Mouse (Mus musculus) megakaryocyte, adult 5-6 weeks (primary cell): ENCODE measurements around the gene Crocc2. TPM values are rescaled to one million over a fixed set of nuclear protein-coding genes. Genes with fewer than 3 reads are reported as not detected.
"Not testable (repeated sequence)": the region's sequence is repeated elsewhere in the genome, so short reads cannot be mapped to it uniquely, and the experiment has no call there.

ENCODE experiments used
- ATAC-seq: 2 replicates; pipeline ENCODE4 v1.8.0; 2016; ENCODE audit warnings: mild to moderate bottlenecking, inconsistent platforms; ENCODE audit not compliant: poor library complexity, severe bottlenecking
- total RNA-seq, 2 experiments: library from RNA; stranded (forward) in 1 of 2; stranded (reverse) in 1 of 2; fragments of 153-499, 151-499 nt in 1 of 2; fragments of 221-1000, 200-1000 nt in 1 of 2; gene quantifications; 2 replicates each; pipeline versions ENCODE4 v1.2.3 to v1.2.4; 2015 to 2017

Gene Crocc2
- total RNA-seq, 2 experiments from 2014 or later: not detected

DNA sequence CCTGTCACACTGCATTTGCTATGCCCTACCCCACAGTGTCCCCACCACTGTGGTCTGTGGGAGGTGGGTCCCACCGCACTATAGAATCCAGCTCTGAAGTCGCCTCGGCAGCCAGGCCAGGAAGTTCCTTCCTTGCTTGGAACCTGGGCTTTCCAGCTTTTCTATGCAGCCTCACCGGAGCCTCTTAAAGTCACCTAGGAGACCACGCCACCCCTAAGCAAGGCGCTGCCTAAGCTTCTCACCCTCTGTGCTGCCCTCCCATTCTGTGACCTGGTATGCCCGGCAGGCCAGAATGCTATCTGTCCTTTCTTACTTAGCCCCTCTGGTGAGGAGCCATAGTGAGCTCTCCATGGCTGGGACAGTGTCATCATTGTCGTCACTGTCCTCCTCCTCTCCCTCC lies 7.2 kb upstream of the Crocc2 start:
- ATAC-seq: no peak

DNA sequence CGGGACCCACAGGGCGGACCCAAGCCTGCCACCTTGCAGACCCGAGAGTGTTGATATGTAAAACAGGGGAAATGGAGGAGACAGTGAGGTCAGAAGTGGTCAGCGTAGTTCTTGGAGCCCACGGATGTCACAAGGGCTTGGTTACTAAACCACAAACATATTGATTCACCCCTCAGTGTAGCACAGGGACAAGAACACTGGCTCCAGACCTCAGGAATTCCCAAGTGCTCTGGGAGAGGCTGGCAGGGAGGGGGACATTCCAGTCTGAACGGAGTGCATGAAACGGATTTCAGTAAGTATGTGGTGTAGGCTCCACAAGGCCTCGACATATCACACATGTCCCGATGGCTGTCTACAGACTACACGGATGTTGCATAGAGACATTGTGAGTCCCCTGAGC lies 6.6 kb upstream of the Crocc2 start:
- no peak for ATAC-seq

DNA sequence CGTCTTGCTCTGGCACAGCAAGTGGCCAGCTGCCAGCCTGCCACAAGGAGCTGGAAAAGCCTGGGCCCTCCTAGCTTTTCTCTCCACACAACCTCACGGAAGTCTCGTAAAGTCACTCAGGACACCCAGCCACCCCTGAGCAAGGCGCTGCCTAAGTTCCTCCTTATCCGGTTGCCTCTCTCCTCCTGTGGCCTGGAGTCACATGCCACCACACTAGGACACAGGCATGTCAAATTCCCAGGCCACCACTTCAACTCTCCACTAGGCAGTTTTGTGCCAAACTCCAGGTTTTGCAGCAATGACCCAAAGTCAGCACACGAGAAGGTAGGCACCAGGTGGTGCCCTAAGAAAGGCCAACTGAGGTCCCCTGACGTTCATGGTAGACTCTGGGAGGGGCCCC lies 5.9 kb upstream of the Crocc2 start:
- no peak for ATAC-seq

DNA sequence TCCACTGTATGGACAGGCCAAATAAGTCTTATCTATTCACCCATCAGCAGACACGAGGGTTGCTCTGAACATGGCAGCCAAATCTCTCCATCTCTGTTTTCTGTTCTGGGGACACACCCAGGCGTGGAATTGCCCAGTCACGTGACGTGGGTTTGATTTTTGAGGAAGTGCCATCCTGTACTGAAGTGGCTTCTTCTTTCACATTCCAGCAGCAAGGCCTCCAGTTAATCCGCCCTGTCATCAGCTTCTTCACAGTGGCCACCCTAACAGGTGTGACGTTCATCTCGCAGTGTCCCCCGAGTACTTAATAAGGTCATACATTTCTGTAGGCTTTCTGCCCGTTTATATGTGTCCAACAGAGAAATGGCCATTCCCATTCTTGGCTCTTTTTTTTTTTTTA lies 3.1 kb upstream of the Crocc2 start:
- peak; percentile 65 for ATAC-seq

DNA sequence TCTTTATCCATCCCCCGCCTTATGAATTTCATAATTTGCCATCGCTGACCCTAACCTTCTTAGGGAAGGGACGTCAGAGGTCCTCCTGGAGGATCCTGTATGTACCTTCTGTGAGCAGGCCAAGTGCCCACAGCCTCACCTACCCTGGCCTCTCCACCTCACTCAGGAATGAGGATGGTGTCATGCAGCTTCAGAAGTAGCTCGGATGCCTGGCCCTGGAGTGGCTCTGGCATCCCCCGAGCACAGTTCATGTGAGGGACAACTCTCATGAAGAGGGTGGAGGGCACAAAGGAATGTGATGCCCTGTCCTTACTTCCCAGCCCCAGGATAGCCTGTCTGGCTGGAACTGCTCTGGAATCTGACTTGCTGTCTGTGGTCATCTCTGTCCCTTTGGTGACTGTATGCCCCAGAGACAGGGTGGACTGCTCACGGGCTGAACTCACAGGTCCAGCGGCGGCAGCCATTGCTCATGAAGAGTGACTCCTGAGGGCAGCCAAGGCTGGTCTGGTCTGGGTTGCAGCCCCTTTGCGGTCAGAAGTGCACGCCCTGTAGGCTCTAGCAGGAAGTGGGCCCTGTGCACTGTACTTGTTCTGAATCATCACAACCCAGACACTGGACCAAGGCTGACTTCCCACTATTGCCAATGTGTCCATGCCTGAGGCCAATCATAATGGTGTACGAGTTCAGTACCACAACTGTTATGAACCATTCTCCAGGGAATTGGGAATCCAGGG lies 2.0 kb upstream of the Crocc2 start:
- ATAC-seq: peak; percentile 56

DNA sequence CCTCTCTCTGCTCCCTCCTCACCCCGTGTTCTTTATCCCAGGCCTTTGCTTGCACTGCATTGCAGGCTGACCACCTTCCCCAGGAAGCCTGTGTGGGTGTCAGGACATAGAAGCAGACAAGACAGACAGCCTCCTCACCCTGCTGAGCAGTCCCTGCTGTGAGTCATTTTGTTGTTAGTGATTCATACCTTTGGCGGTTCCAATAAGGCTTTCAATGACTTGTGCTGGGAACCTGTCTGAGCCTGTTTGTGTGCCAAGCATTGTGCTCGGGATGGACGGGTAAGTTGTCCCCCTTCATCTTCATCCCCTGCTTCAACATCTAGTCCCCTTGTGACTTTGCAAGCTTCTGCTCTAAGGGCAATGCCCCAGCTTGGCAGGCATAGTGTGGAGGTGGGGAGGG lies 5.1 kb downstream of the Crocc2 start:
- no peak for ATAC-seq

DNA sequence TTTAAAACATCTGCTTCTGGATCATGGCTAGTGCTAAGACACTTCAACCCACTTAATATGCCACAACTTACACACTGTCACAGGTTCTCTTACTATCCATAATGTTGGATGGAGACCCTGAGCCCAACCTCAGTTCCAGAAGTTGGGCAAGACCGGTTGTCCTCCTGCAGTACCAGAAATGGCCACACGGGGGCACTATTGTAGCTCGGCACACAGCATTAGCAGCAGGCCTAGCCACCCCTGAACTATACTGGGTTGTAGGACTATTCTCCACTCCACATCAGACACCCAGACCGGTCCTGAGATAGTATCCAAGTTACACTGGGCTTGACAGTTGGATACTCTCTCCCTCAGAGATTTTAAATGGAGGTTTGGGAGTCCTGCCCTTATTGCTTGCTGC lies 5.9 kb downstream of the Crocc2 start:
- ATAC-seq: peak; percentile 83

DNA sequence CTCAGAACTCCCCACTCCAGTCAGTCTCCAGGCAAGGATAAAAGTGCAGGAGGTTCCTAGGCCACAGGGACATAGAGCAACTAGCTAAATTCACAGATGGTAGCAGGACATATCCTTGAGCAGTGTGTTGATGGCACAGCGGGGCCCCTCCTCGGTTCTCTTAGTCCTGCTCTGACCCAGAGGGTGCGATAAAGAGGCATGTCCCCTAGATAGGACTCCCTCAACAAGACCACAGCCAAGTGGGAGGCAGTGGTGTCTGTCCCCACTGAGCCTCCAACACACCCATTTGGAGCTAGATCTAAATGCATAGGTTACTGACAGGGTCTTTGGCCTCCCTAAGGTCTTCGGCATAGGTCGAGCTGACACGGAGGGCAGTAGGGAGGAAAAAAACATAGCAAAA lies 7.3 kb downstream of the Crocc2 start:
- no peak for ATAC-seq

DNA sequence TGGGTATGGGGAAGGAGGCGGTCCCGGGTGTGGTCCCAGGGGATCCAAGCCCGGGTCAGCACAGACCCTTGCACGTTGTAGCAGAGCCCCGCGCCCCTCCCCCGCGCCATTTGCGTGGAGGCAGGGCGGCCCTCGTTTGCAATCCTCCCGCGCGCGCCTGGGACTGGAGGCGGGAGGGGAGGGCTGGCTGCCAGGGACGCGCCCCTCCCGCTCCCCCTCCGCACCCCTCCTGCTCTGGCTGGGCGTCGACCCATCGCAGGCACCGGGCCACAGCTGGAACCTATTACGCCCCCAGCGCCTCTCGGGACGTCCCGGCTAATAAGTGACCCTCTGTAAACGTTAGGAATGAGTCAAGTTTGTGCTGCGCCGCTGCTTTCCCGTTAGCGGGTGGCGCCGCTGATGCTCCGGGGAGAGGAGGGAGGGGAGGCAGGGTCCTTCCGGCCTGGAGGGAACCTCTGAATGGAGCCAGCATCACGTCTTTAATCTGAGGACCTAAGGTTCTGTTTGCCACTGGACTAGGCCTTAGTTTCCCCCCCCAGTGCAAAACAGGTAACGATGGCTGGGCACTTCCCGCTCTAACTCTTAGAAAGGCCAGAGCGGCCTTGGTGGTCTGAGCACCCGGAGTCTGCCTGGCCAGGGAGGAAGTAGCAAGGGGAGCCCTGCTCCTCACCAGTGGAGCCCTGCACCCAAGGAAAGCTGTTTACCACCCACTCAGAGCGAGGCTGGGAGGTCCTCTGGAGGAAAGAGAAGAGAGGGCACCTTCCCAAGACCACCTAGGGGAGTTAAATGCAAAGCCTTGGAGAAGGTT lies 8.2 kb downstream of the Crocc2 start:
- ATAC-seq: no peak

DNA sequence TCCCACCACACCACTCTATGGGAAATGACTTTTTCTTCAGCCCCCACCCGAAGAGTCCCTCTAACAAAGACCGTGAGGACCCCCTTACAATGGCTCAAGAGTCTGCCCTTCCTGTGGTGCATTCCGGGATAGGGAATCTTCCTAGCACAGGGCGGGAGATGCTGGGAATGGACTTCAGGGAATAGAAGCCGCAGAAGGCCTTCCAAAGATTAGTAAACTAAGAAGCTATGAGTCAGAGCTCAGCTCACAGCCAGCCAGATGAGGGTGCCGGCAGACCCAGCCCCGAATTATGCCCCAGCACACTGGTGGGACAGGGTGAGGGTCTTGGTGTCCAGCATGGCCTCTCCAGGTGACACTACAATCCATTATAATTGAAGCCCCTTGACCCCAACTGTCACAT lies 13.8 kb downstream of the Crocc2 start:
- ATAC-seq: no peak

DNA sequence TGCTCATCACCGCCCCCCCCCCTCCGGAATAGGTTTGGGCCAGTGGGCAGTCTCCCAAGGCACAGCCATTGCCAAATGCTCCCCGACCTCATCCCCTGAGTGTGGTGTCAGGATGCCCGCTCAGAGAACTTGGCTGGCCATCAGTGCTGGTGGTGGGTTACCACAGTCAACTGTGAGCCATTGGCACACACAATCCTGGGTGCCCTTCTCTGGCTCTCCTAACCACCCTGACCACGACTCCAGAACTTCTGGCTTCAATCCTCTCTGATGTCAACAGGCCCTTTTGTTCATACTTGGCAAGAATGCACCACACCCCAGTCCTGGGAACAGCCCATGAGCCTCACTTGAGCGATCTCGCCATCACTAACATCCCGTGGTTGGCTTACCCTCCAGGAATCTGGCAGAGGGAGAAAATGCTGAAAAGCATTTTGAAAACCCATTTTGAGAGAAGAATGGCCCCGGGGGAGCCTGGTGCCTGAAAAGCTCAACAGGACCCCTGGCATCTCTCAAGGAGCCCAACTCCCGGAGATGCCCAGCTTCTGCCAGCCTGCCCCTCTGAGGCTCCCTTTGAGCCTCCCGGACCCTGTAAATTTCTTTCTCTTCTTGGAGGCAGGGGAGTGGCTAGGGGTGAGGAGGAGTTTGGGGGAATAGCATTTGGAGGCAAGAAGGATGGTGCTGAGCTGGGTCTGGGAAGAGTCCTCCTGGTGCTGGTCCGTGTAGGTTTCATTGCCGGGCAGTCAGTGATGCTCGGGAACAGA lies 15.7 kb downstream of the Crocc2 start:
- ATAC-seq: no peak

DNA sequence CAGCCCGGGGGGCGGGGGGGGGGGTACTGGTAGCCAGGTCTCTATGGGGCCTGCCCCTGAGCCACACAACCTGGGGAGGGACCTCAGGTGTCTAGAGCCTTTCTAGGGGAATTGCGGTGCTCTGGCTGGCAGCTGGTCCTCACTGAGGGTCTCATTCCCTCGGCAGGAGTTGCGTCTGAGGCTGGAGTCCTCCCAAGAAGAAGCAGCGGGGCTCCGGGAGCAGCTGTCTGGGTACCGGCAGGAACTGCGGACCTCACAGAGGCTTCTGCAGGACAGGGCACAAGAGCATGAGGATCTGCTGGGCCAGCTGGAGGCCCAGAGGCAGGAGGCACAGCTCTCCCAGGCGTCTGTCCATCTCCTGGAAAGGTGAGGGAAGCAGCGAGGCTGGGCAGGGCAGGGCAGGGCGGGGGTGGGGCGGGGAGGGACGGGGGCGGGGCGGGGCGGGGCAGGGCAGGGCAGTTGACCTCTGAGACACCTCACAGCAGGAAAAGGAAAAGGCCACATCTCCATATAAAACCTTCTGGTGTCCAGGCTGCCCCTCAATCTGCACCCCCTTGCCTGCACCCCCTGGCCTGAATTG lies 22.3 kb downstream of the Crocc2 start:
- ATAC-seq: no peak

DNA sequence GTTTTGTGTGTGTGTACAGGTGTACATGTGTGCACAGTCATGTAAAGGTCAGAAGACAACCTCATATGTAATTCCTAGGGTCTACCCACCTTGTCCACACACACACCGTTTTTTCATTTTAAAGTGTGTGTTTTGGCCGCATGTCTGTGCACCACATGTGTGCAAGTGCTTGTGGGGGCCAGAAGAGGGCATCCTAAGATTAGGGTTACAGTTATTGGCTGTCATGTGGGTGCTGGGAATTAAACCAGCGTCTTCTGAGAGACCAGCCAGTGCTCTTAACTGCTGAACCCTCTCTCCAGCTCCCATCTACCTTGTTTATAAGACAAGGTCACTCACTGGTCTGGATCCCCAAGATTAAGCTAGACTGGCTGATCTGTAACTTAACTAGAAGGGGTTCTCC lies 26.4 kb downstream of the Crocc2 start:
- no peak for ATAC-seq

DNA sequence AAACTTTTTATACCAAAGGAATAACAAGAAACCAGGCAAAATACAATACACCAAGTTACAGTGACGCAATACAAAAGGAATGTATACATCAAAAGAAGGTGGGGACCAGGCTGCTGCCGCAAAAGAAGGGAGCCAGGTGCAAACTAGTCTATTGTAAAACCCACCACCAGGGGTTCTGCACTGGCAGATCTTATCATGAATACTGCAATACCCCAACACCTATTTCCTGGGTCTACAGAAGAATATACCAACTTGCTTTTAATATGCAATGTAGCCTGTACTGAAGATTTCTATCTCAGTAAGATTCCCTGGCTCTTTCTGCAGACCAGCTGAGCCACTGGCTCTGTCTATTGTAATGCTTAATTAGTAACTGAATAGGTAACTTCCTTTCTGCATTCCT lies 28.9 kb downstream of the Crocc2 start:
- not testable (repeated sequence) for ATAC-seq

DNA sequence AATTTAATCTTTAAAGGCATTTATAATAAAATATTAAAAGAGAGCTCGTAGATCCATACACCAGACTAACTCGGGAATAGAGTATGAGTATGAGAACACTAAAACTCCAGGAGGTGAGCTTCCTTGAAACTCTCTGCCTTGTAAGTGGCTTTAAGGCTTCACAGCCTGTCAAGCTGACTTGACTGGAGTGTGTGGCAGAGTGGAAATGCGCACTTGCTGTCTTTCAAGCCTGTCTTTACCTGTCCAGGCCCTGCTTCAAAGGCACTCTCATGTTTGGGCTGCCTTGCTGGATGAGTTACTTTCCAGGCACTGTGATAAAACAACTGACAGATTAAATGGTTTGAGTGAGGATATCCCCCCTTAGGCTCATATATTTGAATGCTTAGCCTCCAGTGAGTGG lies 29.4 kb downstream of the Crocc2 start:
- ATAC-seq: no peak

DNA sequence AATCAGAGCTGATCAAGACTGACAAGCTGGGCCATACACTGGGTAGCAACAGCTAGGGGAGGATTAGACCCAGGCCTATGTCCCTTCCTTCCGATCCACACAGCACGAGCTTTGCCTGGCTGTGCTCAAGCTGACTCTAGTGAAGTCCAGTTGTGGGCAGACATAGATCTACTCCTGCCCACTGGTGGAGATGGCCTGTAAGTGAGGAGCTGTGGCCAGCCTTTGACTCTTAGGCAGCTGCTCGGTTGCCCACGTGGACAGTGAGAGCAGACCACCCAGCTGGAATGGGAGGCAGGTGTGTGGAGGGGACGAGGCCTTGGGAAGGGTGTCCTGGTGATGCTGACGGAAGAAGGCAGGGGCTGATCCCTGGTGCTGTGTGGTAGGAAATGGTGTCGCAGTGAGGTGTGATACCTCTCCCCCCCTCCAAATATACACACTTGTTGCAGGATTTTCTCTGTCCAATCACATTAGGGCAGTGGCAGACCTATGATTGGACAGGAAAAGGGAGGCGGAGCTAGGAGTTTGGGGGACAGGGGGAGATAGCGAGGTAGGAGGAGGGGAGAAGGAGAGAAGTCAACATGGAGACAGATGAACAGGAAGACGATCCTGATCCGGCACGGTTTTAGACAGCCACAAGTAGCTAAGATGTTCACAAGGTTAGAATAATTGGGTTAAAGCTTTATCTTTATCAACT lies 37.9 kb downstream of the Crocc2 start:
- no peak for ATAC-seq

DNA sequence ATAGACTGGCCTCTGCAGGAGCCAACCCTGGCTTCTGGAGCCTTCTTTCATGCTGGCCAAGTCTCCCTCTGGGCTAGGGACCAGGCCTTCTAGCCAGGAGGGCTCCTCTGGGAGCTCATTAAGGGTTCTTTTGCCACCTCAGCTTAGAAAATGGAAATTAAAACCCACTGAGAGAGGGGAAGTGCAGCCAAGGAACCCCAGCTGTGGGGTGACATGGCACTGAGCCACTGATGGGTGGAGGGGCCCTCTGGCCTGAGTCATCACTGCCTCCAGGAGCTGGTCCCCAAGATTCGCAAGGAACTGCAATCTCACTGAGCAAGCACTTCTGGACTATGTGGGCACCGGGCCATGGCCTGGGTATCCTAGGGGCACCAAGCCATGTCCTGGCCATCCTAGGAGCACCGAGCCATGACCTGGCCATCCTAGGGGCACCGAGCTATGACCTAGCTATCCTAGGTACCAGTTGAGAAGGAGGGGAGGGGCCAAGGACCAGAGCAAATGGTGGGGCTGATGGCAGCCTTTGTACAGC lies 39.1 kb downstream of the Crocc2 start:
- ATAC-seq: no peak

DNA sequence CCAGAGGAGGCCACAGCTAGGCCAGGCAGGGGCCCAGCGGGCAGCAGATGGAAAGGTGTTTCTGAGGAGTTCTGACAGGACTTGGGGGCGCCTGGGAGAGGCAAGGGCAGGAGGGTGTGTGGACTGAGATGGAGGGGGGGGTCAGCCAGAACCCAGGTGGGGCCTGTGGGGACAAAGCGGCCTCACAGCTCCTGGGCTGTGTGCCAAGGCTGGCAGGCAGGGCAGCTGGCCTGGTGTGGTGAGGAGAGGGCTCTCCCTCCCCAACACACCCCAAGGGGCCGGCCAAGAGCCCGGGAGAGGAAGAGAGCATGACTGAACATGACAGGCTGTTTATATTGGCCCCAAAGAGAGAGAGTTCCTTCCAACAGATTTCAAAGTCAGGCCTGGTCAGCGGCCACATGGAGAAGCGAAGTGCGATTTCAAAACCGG lies 41.7 kb downstream of the Crocc2 start:
- no peak for ATAC-seq

DNA sequence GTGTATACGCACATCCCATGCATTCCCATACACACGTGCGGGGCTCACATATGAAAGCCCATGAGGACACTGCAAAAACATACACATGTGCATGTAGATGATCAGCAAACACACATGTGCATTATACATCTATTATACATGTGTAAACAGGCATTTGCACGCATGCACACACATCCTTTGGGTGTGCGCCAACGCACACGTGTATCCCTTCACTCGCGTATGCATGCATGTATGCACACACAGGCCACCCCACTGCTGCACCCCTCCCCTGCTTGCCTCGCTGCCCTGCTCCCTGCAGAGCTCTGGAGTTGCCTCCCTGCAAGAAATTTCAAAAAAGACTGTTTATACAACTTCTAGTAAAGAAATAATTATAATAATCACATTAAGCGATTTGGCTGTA lies 42.5 kb downstream of the Crocc2 start:
- ATAC-seq: no peak

DNA sequence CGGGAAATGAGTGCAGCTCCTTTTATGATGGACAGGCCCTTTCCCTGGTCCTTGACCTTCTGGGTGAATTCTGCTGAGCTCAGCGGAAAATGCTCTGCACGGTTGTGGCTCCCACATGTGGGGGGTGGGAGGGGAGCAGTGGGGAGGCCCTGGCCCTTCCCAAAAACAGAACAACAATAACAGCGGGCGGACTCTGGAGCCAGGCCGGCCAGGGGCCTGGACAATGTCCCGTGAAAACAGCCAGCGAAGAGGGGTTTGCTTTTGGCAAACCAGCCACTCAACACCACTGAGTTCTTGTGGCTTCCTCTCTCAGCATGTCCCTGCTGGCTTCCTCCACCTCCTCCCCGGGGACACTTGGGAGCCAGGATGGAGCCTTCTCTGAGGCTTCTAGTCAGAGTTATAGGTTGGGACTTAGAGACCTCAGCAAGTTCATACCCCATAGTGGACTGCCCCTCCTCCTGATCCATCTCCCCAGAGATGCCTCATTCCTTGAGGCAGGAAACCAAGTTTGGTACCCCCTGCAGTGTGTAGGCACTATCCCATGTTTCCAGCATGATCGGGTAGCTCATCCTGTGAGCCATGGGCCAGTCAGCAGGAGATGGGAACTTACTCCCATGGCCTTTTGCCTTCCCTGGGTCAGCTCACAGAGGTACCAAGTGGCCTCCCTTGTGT lies 43.2 kb downstream of the Crocc2 start:
- ATAC-seq: no peak
